Mouse (Mus musculus) adrenal gland, postnatal 36 days (tissue): Measurements from ENCODE around the gene Gm21773. TPM values are rescaled to one million over a fixed set of nuclear protein-coding genes. Genes with fewer than 3 reads are reported as not detected.
"Not testable (repeated sequence)": the region's sequence is repeated elsewhere in the genome, so short reads cannot be mapped to it uniquely, and the experiment has no call there.

Source experiments
- DNase-seq, 2 experiments: peaks; one replicate each; pipeline ENCODE4 v3.0.0; 2021; ENCODE audit warnings: mixed read lengths in 1 of 2
- long read RNA-seq, 2 experiments: library from polyadenylated mRNA; stranded (forward); transcript quantifications; one replicate each; pipeline ENCODE4 v2.0.0; 2021; ENCODE audit warnings: borderline sequencing depth in 2 of 2
- total RNA-seq, 2 experiments: library from RNA; stranded (reverse); gene quantifications; 2 replicates each; pipeline ENCODE4 v1.2.3; 2021

Gene Gm21773
- not detected for total RNA-seq
- long read RNA-seq, experiment 1: 0 reads
- long read RNA-seq, experiment 2: 0 reads

- not testable (repeated sequence) for DNase-seq
Observed at GRCm38 (mm10) chrY:25309260-25309659, at the start of gene Gm21773. Gene Gm21773 (minus strand): TSS chrY:25309360.
